Mouse (Mus musculus): ENCODE data around the gene Nrap. TPM values are rescaled to one million over a fixed set of nuclear protein-coding genes. Genes with fewer than 3 reads are reported as not detected.

Nrap gene
- polyA plus RNA-seq, 1 experiment from 2014 or later, result 0.61 TPM

DNA sequence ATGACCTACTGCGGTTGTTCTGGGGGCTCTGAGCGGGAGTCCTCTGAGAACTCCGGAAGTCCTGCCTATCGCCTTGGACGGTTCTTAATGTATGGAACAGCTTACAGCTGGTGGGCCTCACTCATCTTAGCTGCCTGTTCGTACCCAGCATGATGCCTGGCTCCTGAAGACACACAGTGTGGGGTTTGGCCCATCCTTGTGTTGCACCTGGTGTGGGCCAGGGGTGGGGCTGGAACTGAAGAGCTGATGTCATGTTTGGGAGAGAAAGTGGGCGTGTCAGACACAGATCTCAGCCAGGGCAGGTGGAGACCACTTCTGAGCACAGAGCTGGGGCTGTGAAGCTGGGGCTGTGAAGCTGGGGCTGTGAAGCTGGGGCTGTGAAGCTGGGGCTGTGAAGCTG is 9.5 kb downstream of the Nrap start:
- H3K27ac ChIP-seq, result no peak overlapping the region
- H3K4me3 ChIP-seq (replicated peaks), result no peak overlapping the region
- no peaks in the 10 kb centered on the region for H3K27me3 ChIP-seq
- no peaks in the 10 kb centered on the region for H3K36me3 ChIP-seq
- 86% methylated on average over 7 of the region's 7 CpGs for WGBS
- ATAC-seq (ENCODE audit: insufficient number of reproducible peaks, insufficient read depth, low FRiP score, low TSS enrichment, low read depth), result no peak
- H3K9me3 ChIP-seq, result no peaks in the 10 kb centered on the region
- H3K4me2 ChIP-seq, result no peak overlapping the region
- H3K4me1 ChIP-seq (replicated peaks), result no peaks in the 10 kb centered on the region
- no peak overlapping the region for H3K9ac ChIP-seq (replicated peaks)

DNA sequence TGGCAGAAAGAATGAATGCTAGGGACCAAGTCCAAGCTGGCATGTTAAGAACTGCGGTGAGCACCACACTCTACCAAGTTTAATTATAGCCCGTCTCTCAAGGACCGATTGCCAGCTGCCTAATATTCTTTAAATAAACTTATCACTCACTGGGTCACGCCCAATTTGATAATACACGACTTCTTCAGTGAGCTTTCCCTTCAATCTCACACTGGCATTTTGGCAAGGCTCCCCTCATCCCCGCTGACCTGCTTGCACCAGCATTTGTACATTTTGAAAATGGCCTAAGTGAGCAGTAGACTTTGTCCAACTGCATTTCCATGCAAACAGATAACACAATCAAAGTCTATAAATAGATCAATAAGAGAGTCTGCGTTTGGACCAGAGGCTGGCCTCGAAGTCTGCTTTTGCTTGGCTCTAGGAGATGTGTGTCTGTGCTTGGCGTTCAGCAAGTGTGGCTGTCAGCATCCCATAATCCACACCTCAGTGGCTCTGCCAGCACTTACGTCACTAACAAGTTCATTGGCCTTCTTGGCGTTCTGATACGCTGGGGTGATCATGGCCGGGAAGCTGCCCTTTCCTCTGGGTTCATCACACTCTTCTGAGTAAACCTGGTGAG is 11.2 kb downstream of the Nrap start:
- no peaks in the 10 kb centered on the region for H3K27me3 ChIP-seq
- no peak overlapping the region for H3K9ac ChIP-seq (replicated peaks)
- no peak overlapping the region for H3K27ac ChIP-seq
- no peaks in the 10 kb centered on the region for H3K9me3 ChIP-seq
- no peaks in the 10 kb centered on the region for H3K4me1 ChIP-seq (replicated peaks)
- WGBS, result 75% methylated on average over 13 of the region's 13 CpGs
- H3K4me3 ChIP-seq (replicated peaks), result no peak overlapping the region
- H3K4me2 ChIP-seq, result no peak overlapping the region
- no peaks in the 10 kb centered on the region for H3K36me3 ChIP-seq
- ATAC-seq (ENCODE audit: insufficient number of reproducible peaks, insufficient read depth, low FRiP score, low TSS enrichment, low read depth), result no peak

DNA sequence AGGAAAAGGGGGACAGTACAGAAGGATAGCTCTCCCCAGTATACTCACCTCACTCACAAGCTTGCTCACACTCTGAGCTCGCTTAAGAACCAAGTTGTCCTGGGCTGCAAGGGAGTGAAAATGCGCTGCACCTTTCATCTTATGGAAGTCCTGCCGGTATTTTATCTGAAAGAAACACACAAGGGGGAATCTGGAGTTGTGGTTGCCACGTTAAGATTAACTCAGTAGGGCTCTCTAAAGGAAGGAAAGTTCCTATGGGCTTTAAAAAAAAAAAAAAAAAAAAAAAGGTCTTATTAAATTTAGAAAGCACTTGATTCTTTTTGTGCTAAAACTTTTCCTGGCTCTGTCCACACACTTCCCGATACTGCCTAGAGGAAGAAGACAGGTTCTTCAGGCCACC is 11.8 kb downstream of the Nrap start:
- Histone ChIP-seq H3K4me1 (replicated peaks) (no peaks in the 10 kb centered on the region), H3K4me3 (replicated peaks) (no peak overlapping the region), H3K27ac (no peak overlapping the region), H3K9ac (replicated peaks) (no peak overlapping the region), H3K9me3 (no peaks in the 10 kb centered on the region), H3K36me3 (no peaks in the 10 kb centered on the region), H3K27me3 (no peaks in the 10 kb centered on the region), H3K4me2 (no peak overlapping the region)
- no peak for ATAC-seq (ENCODE audit: insufficient number of reproducible peaks, insufficient read depth, low FRiP score, low TSS enrichment, low read depth)
- WGBS, result 88% methylated on average over 5 of the region's 5 CpGs

- Histone ChIP-seq H3K9me3 (no peaks in the 10 kb centered on the region), H3K4me1 (replicated peaks) (peaks cover 8% of the 10 kb centered on the region; the same call in 1 of the 2 replicates), H3K9ac (replicated peaks) (no peak overlapping the region), H3K4me3 (replicated peaks) (no peak overlapping the region), H3K36me3 (no peaks in the 10 kb centered on the region), H3K4me2 (no peak overlapping the region), H3K27ac (no peak overlapping the region), H3K27me3 (no peaks in the 10 kb centered on the region)
- no peak for ATAC-seq (ENCODE audit: insufficient number of reproducible peaks, insufficient read depth, low FRiP score, low TSS enrichment, low read depth)
- 71% methylated on average over 10 of the region's 10 CpGs for WGBS
Measured at GRCm38 (mm10) chr19:56374011-56374410, 15.8 kb downstream of the Nrap start.

DNA sequence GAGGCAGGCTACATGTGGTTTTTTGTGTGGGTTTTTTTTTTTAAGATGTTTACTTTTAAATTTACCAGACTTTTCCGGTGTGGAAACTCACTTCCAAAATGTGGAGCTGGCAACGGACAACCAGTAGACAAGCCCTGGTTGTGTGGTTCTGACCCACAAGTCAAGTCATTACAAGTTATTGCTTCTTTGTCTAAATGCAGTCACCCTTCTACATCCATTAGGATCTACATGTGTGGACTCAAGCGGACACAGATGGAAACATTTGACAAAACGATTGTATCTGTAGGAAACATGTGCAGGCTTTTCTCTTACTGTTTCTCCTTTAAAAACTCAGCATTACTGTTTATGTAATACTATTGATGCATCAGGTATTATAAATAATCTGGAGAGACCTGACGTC is 16.6 kb downstream of the Nrap start:
- Histone ChIP-seq H3K27ac (no peak overlapping the region), H3K36me3 (no peaks in the 10 kb centered on the region), H3K4me2 (no peak overlapping the region), H3K9me3 (no peaks in the 10 kb centered on the region), H3K9ac (replicated peaks) (no peak overlapping the region), H3K27me3 (no peaks in the 10 kb centered on the region), H3K4me1 (replicated peaks) (peaks cover 8% of the 10 kb centered on the region; the same call in 1 of the 2 replicates), H3K4me3 (replicated peaks) (no peak overlapping the region)
- ATAC-seq (ENCODE audit: insufficient number of reproducible peaks, insufficient read depth, low FRiP score, low TSS enrichment, low read depth), result no peak
- 85% methylated on average over 5 of the region's 5 CpGs for WGBS

DNA sequence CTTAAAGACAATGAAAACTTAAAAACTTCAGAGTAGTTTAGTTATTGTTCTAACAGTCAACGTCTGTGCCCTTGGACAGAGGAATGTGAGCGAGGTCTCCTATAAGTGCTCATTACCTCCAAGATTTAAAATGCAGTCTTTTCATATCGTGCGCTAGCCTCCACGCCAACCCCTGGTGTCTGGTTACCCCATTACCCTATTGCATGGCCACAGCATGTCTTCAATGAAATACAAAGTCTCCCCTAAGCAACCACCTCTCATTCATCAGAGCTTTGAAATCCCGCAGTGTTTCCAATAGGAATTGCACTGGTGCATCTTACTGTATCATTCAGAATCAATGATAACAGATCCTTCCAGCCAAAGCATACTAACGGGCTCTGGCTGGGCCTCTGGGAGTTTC is 17.6 kb downstream of the Nrap start:
- H3K4me2 ChIP-seq, result no peak overlapping the region
- H3K27ac ChIP-seq, result no peak overlapping the region
- ATAC-seq (ENCODE audit: insufficient number of reproducible peaks, insufficient read depth, low FRiP score, low TSS enrichment, low read depth), result no peak
- peaks cover 8% of the 10 kb centered on the region; the same call in 1 of the 2 replicates for H3K4me1 ChIP-seq (replicated peaks)
- no peaks in the 10 kb centered on the region for H3K9me3 ChIP-seq
- H3K9ac ChIP-seq (replicated peaks), result no peak overlapping the region
- WGBS, result 21% methylated on average over 7 of the region's 7 CpGs
- no peak overlapping the region for H3K4me3 ChIP-seq (replicated peaks)
- no peaks in the 10 kb centered on the region for H3K36me3 ChIP-seq
- H3K27me3 ChIP-seq, result no peaks in the 10 kb centered on the region

DNA sequence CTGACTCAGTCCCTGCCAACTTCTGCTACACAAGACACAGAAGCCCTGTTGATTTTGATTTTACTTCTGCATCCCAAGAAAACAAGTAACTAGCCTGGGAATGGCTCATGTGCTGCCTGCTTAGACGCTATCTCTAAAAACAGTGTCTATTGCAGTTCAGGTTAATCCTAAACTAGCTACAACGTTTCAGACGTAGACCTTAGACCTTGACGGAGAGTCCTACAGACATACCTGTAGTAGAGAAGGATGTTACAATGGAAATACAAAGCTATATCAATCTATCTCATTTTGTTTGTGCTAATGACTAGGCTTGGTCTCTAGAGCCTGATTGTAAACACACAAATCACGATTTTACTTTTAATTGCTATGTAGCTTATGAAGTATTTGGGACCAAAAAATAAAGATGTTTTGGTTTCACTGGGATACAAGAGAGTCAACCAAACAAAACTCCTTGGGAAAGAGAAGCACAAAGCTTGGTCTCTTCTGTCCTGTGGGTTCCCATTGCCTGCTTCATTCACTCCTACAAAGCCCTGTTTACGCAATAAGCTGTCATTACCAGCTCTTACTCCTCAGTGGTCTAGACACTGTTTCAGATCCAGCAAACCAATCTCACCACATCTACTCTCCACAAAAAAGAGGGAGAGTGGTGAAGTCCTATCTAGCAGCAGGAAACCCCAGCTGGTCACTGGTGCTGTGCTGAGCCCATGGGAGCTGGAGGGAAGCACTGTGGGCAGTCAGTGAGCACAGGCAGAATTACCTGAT is 19.3 kb downstream of the Nrap start:
- no peak overlapping the region for H3K9ac ChIP-seq (replicated peaks)
- H3K36me3 ChIP-seq, result no peaks in the 10 kb centered on the region
- no peak overlapping the region for H3K4me3 ChIP-seq (replicated peaks)
- H3K9me3 ChIP-seq, result no peaks in the 10 kb centered on the region
- WGBS, result 86% methylated on average over 6 of the region's 6 CpGs
- ATAC-seq (ENCODE audit: insufficient number of reproducible peaks, insufficient read depth, low FRiP score, low TSS enrichment, low read depth), result no peak
- H3K27me3 ChIP-seq, result no peaks in the 10 kb centered on the region
- H3K4me2 ChIP-seq, result no peak overlapping the region
- no peak overlapping the region for H3K27ac ChIP-seq
- H3K4me1 ChIP-seq (replicated peaks), result peaks cover 10% of the 10 kb centered on the region; the same call in 1 of the 2 replicates

- 90% methylated on average over 7 of the region's 7 CpGs for WGBS
- Histone ChIP-seq H3K4me2 (no peak overlapping the region), H3K4me3 (replicated peaks) (no peak overlapping the region), H3K36me3 (no peaks in the 10 kb centered on the region), H3K27ac (no peak overlapping the region), H3K9me3 (no peaks in the 10 kb centered on the region), H3K27me3 (no peaks in the 10 kb centered on the region), H3K9ac (replicated peaks) (no peak overlapping the region), H3K4me1 (replicated peaks) (peaks cover 16% of the 10 kb centered on the region)
- no peak for ATAC-seq (ENCODE audit: insufficient number of reproducible peaks, insufficient read depth, low FRiP score, low TSS enrichment, low read depth)
Measured at GRCm38 (mm10) chr19:56368912-56369311, 20.9 kb downstream of the Nrap start.

DNA sequence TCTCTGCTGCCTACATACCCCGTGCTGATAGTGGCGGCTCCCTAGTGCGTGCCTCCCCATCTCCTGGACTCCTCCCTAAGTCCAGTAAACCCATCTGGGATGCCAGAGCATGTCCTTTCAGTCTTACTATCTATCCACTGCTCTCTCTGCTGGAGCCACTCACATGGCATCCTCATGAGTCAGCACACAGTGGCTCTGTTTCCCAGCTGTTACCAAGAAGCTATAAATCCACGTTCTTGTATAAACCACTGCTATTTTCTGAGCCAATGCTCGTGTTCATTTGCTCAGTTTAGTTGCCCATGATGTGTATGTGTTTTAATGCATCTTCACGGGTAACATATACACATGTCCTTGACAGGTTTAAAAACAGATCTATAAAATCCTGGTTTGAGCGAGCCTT is 22.1 kb downstream of the Nrap start:
- no peaks in the 10 kb centered on the region for H3K9me3 ChIP-seq
- no peaks in the 10 kb centered on the region for H3K36me3 ChIP-seq
- H3K4me3 ChIP-seq (replicated peaks), result no peak overlapping the region
- WGBS, result 74% methylated on average over 7 of the region's 7 CpGs
- H3K27ac ChIP-seq, result no peak overlapping the region
- ATAC-seq (ENCODE audit: insufficient number of reproducible peaks, insufficient read depth, low FRiP score, low TSS enrichment, low read depth), result no peak
- 0 out of 2 replicates have a peak, but pooled peaks cover 3% of the 10 kb centered on the region for H3K27me3 ChIP-seq
- H3K4me2 ChIP-seq, result no peak overlapping the region
- H3K9ac ChIP-seq (replicated peaks), result no peak overlapping the region
- peaks cover 18% of the 10 kb centered on the region for H3K4me1 ChIP-seq (replicated peaks)

GRCm38 (mm10) chr19:56366625-56367024 is 23.2 kb downstream of the Nrap start:
- WGBS, result 85% methylated on average over 9 of the region's 9 CpGs
- Histone ChIP-seq H3K9me3 (no peaks in the 10 kb centered on the region), H3K9ac (replicated peaks) (no peak overlapping the region), H3K36me3 (no peaks in the 10 kb centered on the region), H3K4me3 (replicated peaks) (no peak overlapping the region), H3K4me2 (no peak overlapping the region), H3K27ac (no peak overlapping the region), H3K4me1 (replicated peaks) (peaks cover 12% of the 10 kb centered on the region), H3K27me3 (0 out of 2 replicates have a peak, but pooled peaks cover 3% of the 10 kb centered on the region)
- no peak for ATAC-seq (ENCODE audit: insufficient number of reproducible peaks, insufficient read depth, low FRiP score, low TSS enrichment, low read depth)

GRCm38 (mm10) chr19:56366168-56366567 is 23.7 kb downstream of the Nrap start:
- peaks cover 11% of the 10 kb centered on the region for H3K4me1 ChIP-seq (replicated peaks)
- WGBS, result 87% methylated on average over 11 of the region's 11 CpGs
- no peak for ATAC-seq (ENCODE audit: insufficient number of reproducible peaks, insufficient read depth, low FRiP score, low TSS enrichment, low read depth)
- no peak overlapping the region for H3K27ac ChIP-seq
- no peak overlapping the region for H3K9ac ChIP-seq (replicated peaks)
- H3K36me3 ChIP-seq, result no peaks in the 10 kb centered on the region
- H3K9me3 ChIP-seq, result no peaks in the 10 kb centered on the region
- no peak overlapping the region for H3K4me2 ChIP-seq
- 0 out of 2 replicates have a peak, but pooled peaks cover 3% of the 10 kb centered on the region for H3K27me3 ChIP-seq
- no peak overlapping the region for H3K4me3 ChIP-seq (replicated peaks)
